ENCODE assay signal across 8 mouse cellular contexts in the genomic region with DNA sequence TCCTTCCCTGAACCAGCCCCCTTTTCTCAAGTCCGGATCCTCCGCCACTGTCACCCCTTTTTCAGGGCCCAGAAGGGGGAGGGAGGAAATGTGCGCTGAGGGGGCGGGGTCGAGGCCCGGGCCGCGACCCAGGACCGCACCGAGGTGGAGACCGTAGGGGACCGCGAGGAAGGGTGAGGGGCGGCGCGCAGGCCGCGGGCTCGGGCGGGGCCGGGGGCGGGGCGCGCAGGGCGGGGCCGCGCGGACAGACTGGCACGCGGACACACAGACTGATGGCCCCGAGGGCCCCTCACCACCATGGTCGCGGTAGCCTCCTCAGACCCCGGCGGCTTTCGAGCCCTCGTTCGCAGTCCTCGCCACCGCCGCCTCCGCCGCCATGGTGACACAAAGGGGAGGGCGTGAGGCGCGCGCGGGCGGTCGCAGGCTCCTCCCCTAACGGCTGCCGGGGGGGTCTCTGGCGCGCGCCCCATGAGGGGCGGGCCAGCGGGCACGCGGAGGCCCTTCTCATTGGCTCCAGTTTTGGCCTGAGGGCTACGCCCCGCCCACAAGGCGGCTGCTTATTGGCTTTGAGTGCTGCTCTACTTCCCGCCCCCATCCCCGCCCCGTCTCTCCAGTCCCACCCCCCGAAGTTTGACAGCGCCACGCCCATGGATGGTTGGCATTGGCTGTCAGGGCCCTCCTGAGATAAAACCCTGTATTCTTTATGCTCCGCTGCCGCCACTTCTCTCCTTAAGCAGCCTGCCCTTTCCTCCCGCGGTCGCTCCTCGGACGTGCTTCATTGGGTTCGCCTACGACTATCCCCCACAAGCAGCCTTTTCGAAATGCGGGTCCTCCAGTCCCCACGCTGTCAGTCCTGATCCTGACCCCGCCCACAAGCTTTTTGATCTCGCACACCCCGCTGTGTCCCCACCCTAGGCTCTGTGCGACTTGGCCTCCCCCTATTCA. TPM values are rescaled to one million over a fixed set of nuclear protein-coding genes. Genes with fewer than 3 reads are reported as not detected.
A peak's percentile ranks its signal among the peaks of the same experiment; 100 is the strongest.
DNase-seq lines count a peak whose midpoint lies in the region; ATAC-seq lines count a peak whose summit lies in the region.

A gene (minus strand): TSS at position 428 of the 945 bp plus-strand sequence.

- ATAC-seq in erythroid progenitor cell, adult 5-6 weeks (replicated peaks; ENCODE audit: low FRiP score, poor library complexity, severe bottlenecking), result peak; percentile 88
- peak; percentile 96 for ATAC-seq in heart, embryonic 13.5 days (ENCODE audit: extremely low read depth, insufficient number of reproducible peaks, low FRiP score, low TSS enrichment)
- peak; percentile 93 for ATAC-seq in liver, embryonic 12.5 days
- ATAC-seq in stomach, embryonic 15.5 days (ENCODE audit: insufficient read depth, low FRiP score, low read depth), result peak; percentile 96

- peaks cover 9% of the 10 kb centered on the region; the same call in 1 of the 2 replicates for H3K27me3 ChIP-seq in heart, embryonic 13.5 days (replicated peaks)
- H3K27me3 ChIP-seq in liver, embryonic 12.5 days (replicated peaks), result no peaks in the 10 kb centered on the region
- no peaks in the 10 kb centered on the region for H3K27me3 ChIP-seq in stomach, embryonic 15.5 days (replicated peaks)

- H3K4me3 ChIP-seq in heart, embryonic 13.5 days, result peak within 1 kb of the TSS; percentile 81
- peak within 1 kb of the TSS; percentile 77 for H3K4me3 ChIP-seq in liver, embryonic 12.5 days
- H3K4me3 ChIP-seq in stomach, embryonic 15.5 days (replicated peaks), result peak within 1 kb of the TSS; percentile 72

- peak; percentile 98 for DNase-seq in CD4-positive helper T cell, adult 2 months (ENCODE audit: low read depth, low spot score)
- DNase-seq in brain, embryonic 18.5 days (ENCODE audit: low read depth, low spot score), result peak; percentile 98
- peak; percentile 98 for DNase-seq in kidney, postnatal 10 days
- DNase-seq in natural killer cell, adult 2 months (ENCODE audit: low spot score in 2 of 2), result peak; percentile 92 to 95

- peak within 1 kb of the TSS; percentile 75 for H3K4me2 ChIP-seq in heart, embryonic 13.5 days
- H3K4me2 ChIP-seq in liver, embryonic 12.5 days, result peak within 1 kb of the TSS; percentile 99
- H3K4me2 ChIP-seq in stomach, embryonic 15.5 days, result peak within 1 kb of the TSS; percentile 96

- WGBS in heart, embryonic 13.5 days, result under 1% methylated on average over 73 of the region's 84 CpGs
- 4% methylated on average over 82 of the region's 84 CpGs for WGBS in liver, embryonic 12.5 days (ENCODE audit: insufficient replicate concordance)
- under 1% methylated on average over 70 of the region's 84 CpGs for WGBS in stomach, embryonic 15.5 days

- H3K9me3 ChIP-seq in heart, embryonic 13.5 days, result no peaks in the 10 kb centered on the region
- no peaks in the 10 kb centered on the region for H3K9me3 ChIP-seq in liver, embryonic 12.5 days (replicated peaks)
- no peaks in the 10 kb centered on the region for H3K9me3 ChIP-seq in stomach, embryonic 15.5 days

- H3K9ac ChIP-seq in heart, embryonic 13.5 days, result peak within 1 kb of the TSS; percentile 86
- peak within 1 kb of the TSS; percentile 83 for H3K9ac ChIP-seq in liver, embryonic 12.5 days
- peak within 1 kb of the TSS; percentile 54 for H3K9ac ChIP-seq in stomach, embryonic 15.5 days

- peaks cover 46% of the 10 kb centered on the region for H3K36me3 ChIP-seq in heart, embryonic 13.5 days
- H3K36me3 ChIP-seq in liver, embryonic 12.5 days, result peaks cover 40% of the 10 kb centered on the region
- peaks cover 19% of the 10 kb centered on the region for H3K36me3 ChIP-seq in stomach, embryonic 15.5 days

- H3K4me1 ChIP-seq in heart, embryonic 13.5 days, result peaks cover 38% of the 10 kb centered on the region
- H3K4me1 ChIP-seq in liver, embryonic 12.5 days, result peaks cover 43% of the 10 kb centered on the region
- H3K4me1 ChIP-seq in stomach, embryonic 15.5 days, result peaks cover 15% of the 10 kb centered on the region; the same call in 1 of the 2 replicates

- peak within 1 kb of the TSS; percentile 32 for H3K27ac ChIP-seq in heart, embryonic 13.5 days (replicated peaks)
- peak within 1 kb of the TSS; percentile 83 for H3K27ac ChIP-seq in liver, embryonic 12.5 days
- H3K27ac ChIP-seq in stomach, embryonic 15.5 days, result peak within 1 kb of the TSS; percentile 36; the same call in 1 of the 2 replicates

RNA-seq across cellular contexts. Expression of the gene that starts here (rescaled TPM):
- 73.5 and 85.9 TPM in 2 replicates for total RNA-seq in erythroid progenitor cell, adult 5-6 weeks (2015; ENCODE audit: low replicate concordance)
- 43.0 and 77.7 TPM in 2 replicates for total RNA-seq in erythroid progenitor cell, adult 5-6 weeks (2017; ENCODE audit: low replicate concordance)
- 8.0 and 9.3 TPM in 2 replicates for polyA plus RNA-seq in heart, embryonic 13.5 days (2015; fragmentation: Nextera tagmentation; extraction: Ambion mirVana)
- polyA plus RNA-seq in liver, embryonic 12.5 days (2016; fragmentation: Nextera tagmentation; extraction: Ambion mirVana), result 4.0 and 4.8 TPM in 2 replicates
- polyA plus RNA-seq in stomach, embryonic 15.5 days (2015; fragmentation: Nextera tagmentation; extraction: Ambion mirVana), result 7.3 and 8.7 TPM in 2 replicates

Comparison
In these comparisons a context has a peak if more than half of its experiments do, and no peak if none do; other contexts are left out.
1. Peak in every context shown above with its lines: DNase-seq, ATAC-seq, H3K4me3 ChIP-seq and H3K27ac ChIP-seq.
2. H3K27ac ChIP-seq: peak in every context shown above with its lines; median percentile 83 in liver, embryonic 12.5 days; 36 in stomach, embryonic 15.5 days; 32 in heart, embryonic 13.5 days.